Mouse (Mus musculus) heart, embryonic 13.5 days (tissue): ENCODE measurements around the gene Myh14. TPM values are rescaled to one million over a fixed set of nuclear protein-coding genes. Genes with fewer than 3 reads are reported as not detected.

ENCODE experiments used
- ATAC-seq: fragments of 200-750 bp; cut with Nextera tagmentation; 2 replicates; pipeline ENCODE4 v1.8.0; 2017; ENCODE audit warnings: moderate TSS enrichment; ENCODE audit not compliant: insufficient number of reproducible peaks, low FRiP score, low TSS enrichment; ENCODE audit errors: extremely low read depth
- H3K27ac ChIP-seq: fragments of 300-500 bp; sonication (generic); replicated peaks from 2 replicates; pipeline ENCODE4 v1.5.1; 2015; ENCODE audit warnings: moderate library complexity, mild to moderate bottlenecking, inconsistent platforms
- H3K27me3 ChIP-seq: fragments of 300-500 bp; sonication (generic); replicated peaks from 2 replicates; pipeline ENCODE4 v1.6.1; 2015; ENCODE audit warnings: mild to moderate bottlenecking, inconsistent platforms
- H3K36me3 ChIP-seq: fragments of 300-500 bp; sonication (generic); 2 replicates; pipeline ENCODE4 v1.6.1; 2015; ENCODE audit warnings: mild to moderate bottlenecking, inconsistent platforms
- H3K4me1 ChIP-seq: fragments of 300-500 bp; sonication (generic); 2 replicates; pipeline ENCODE4 v1.6.1; 2015; ENCODE audit warnings: inconsistent platforms
- H3K4me2 ChIP-seq: fragments of 300-500 bp; sonication (generic); 2 replicates; pipeline ENCODE4 v1.6.1; 2015; ENCODE audit warnings: inconsistent platforms, mild to moderate bottlenecking, moderate library complexity
- H3K4me3 ChIP-seq: fragments of 300-500 bp; sonication (generic); 2 replicates; pipeline ENCODE4 v1.5.1; 2015; ENCODE audit warnings: moderate library complexity, mild to moderate bottlenecking, inconsistent platforms
- H3K9ac ChIP-seq: fragments of 300-500 bp; sonication (generic); 2 replicates; pipeline ENCODE4 v1.6.1; 2015; ENCODE audit warnings: inconsistent platforms, mild to moderate bottlenecking, moderate library complexity
- H3K9me3 ChIP-seq: fragments of 300-500 bp; sonication (generic); 2 replicates; pipeline ENCODE4 v1.6.1; 2016; ENCODE audit warnings: inconsistent platforms
- WGBS: fragments of 180-500 bp; shearing (Covaris S2); methylation state at CpG from one replicate; pipeline ENCODE4 v1.1.7; 2015; ENCODE audit warnings: mixed read lengths; 5-methylcytosine and 5-hydroxymethylcytosine counted together
- polyA plus RNA-seq: library from polyadenylated mRNA; unstranded; fragments of >200 nt; fragmentation: Nextera tagmentation; extraction: Ambion mirVana; gene quantifications from 2 replicates; pipeline ENCODE4 v1.2.1, GENCODE M21; 2015

Gene Myh14
- polyA plus RNA-seq, 1 experiment from 2014 or later: 0.59 TPM

GRCm38 (mm10) chr7:44672193-44672592, 1.6 kb upstream of the Myh14 start:
- no peak overlapping the region for H3K4me2 ChIP-seq
- no peak overlapping the region for H3K9ac ChIP-seq
- peaks cover 55% of the 10 kb centered on the region for H3K27me3 ChIP-seq
- no peaks in the 10 kb centered on the region for H3K9me3 ChIP-seq
- peaks cover 10% of the 10 kb centered on the region for H3K4me1 ChIP-seq
- H3K4me3 ChIP-seq: no peak overlapping the region
- no peaks in the 10 kb centered on the region for H3K36me3 ChIP-seq
- no peak for ATAC-seq
- no peak overlapping the region for H3K27ac ChIP-seq
- WGBS: 64% methylated on average over 5 of the region's 5 CpGs

- no peak for ATAC-seq
- Histone ChIP-seq H3K36me3 (no peaks in the 10 kb centered on the region), H3K27me3 (peaks cover 64% of the 10 kb centered on the region), H3K9me3 (peaks cover 4% of the 10 kb centered on the region), H3K4me1 (peaks cover 10% of the 10 kb centered on the region), H3K27ac (no peak overlapping the region), H3K4me2 (no peak overlapping the region), H3K4me3 (no peak overlapping the region), H3K9ac (no peak overlapping the region)
- 12% methylated on average over 21 of the region's 21 CpGs for WGBS
Measured at GRCm38 (mm10) chr7:44669103-44669502, 1.5 kb downstream of the Myh14 start.

GRCm38 (mm10) chr7:44667996-44668738, 2.5 kb downstream of the Myh14 start:
- 62% methylated on average over 13 of the region's 13 CpGs for WGBS
- ATAC-seq: no peak
- peaks cover 10% of the 10 kb centered on the region for H3K4me1 ChIP-seq
- no peak overlapping the region for H3K4me3 ChIP-seq
- H3K9me3 ChIP-seq: peaks cover 4% of the 10 kb centered on the region
- H3K9ac ChIP-seq: no peak overlapping the region
- H3K36me3 ChIP-seq: no peaks in the 10 kb centered on the region
- H3K4me2 ChIP-seq: no peak overlapping the region
- no peak overlapping the region for H3K27ac ChIP-seq
- H3K27me3 ChIP-seq: peaks cover 68% of the 10 kb centered on the region

- 69% methylated on average over 2 of the region's 2 CpGs for WGBS
- H3K4me3 ChIP-seq: no peak overlapping the region
- H3K9ac ChIP-seq: no peak overlapping the region
- H3K9me3 ChIP-seq: peaks cover 4% of the 10 kb centered on the region
- no peaks in the 10 kb centered on the region for H3K36me3 ChIP-seq
- no peak for ATAC-seq
- peaks cover 6% of the 10 kb centered on the region for H3K4me1 ChIP-seq
- no peak overlapping the region for H3K27ac ChIP-seq
- no peak overlapping the region for H3K4me2 ChIP-seq
- H3K27me3 ChIP-seq: peaks cover 67% of the 10 kb centered on the region
Measured at GRCm38 (mm10) chr7:44666462-44666861, 4.2 kb downstream of the Myh14 start.

GRCm38 (mm10) chr7:44664731-44665130, 5.9 kb downstream of the Myh14 start:
- H3K27me3 ChIP-seq: peaks cover 52% of the 10 kb centered on the region
- peaks cover 4% of the 10 kb centered on the region for H3K9me3 ChIP-seq
- no peak overlapping the region for H3K27ac ChIP-seq

GRCm38 (mm10) chr7:44663546-44663945, 7.1 kb downstream of the Myh14 start:
- 68% methylated on average over 5 of the region's 5 CpGs for WGBS
- Histone ChIP-seq H3K9me3 (peaks cover 4% of the 10 kb centered on the region), H3K36me3 (no peaks in the 10 kb centered on the region), H3K27me3 (peaks cover 40% of the 10 kb centered on the region), H3K4me1 (no peaks in the 10 kb centered on the region), H3K27ac (no peak overlapping the region), H3K4me2 (no peak overlapping the region), H3K9ac (no peak overlapping the region), H3K4me3 (no peak overlapping the region)
- ATAC-seq: no peak

More at GRCm38 (mm10) chr7:44664731-44665130, 5.9 kb downstream of the Myh14 start:
- Histone ChIP-seq H3K4me3 (no peak overlapping the region), H3K9ac (no peak overlapping the region), H3K4me1 (no peaks in the 10 kb centered on the region), H3K36me3 (no peaks in the 10 kb centered on the region), H3K4me2 (no peak overlapping the region)
- ATAC-seq: no peak
- 28% methylated on average over 11 of the region's 11 CpGs for WGBS

GRCm38 (mm10) chr7:44662569-44662968, 8.1 kb downstream of the Myh14 start:
- Histone ChIP-seq H3K4me1 (no peaks in the 10 kb centered on the region), H3K9me3 (peaks cover 4% of the 10 kb centered on the region), H3K36me3 (no peaks in the 10 kb centered on the region), H3K4me3 (no peak overlapping the region), H3K9ac (no peak overlapping the region), H3K27me3 (peaks cover 31% of the 10 kb centered on the region), H3K4me2 (no peak overlapping the region), H3K27ac (no peak overlapping the region)
- 8% methylated on average over 3 of the region's 3 CpGs for WGBS
- ATAC-seq: no peak

GRCm38 (mm10) chr7:44662168-44662567, 8.5 kb downstream of the Myh14 start:
- Histone ChIP-seq H3K4me1 (no peaks in the 10 kb centered on the region), H3K9ac (no peak overlapping the region), H3K36me3 (no peaks in the 10 kb centered on the region), H3K27me3 (peaks cover 27% of the 10 kb centered on the region), H3K9me3 (peaks cover 4% of the 10 kb centered on the region), H3K27ac (no peak overlapping the region), H3K4me2 (no peak overlapping the region), H3K4me3 (no peak overlapping the region)
- no peak for ATAC-seq
- 16% methylated on average over 8 of the region's 8 CpGs for WGBS

- WGBS: 68% methylated on average over 5 of the region's 5 CpGs
- Histone ChIP-seq H3K9me3 (no peaks in the 10 kb centered on the region), H3K27me3 (peaks cover 26% of the 10 kb centered on the region), H3K4me3 (no peak overlapping the region), H3K4me1 (no peaks in the 10 kb centered on the region), H3K27ac (no peak overlapping the region), H3K36me3 (no peaks in the 10 kb centered on the region), H3K9ac (no peak overlapping the region), H3K4me2 (no peak overlapping the region)
- no peak for ATAC-seq
Measured at GRCm38 (mm10) chr7:44661219-44661618, 9.4 kb downstream of the Myh14 start.

GRCm38 (mm10) chr7:44655504-44655903, 15.1 kb downstream of the Myh14 start:
- no peak overlapping the region for H3K27ac ChIP-seq
- H3K4me2 ChIP-seq: no peak overlapping the region
- H3K9ac ChIP-seq: no peak overlapping the region
- no peak for ATAC-seq
- no peaks in the 10 kb centered on the region for H3K4me1 ChIP-seq
- no peak overlapping the region for H3K4me3 ChIP-seq
- 8% methylated on average over 8 of the region's 8 CpGs for WGBS
- H3K27me3 ChIP-seq: peaks cover 18% of the 10 kb centered on the region; the same call in 1 of the 2 replicates
- H3K36me3 ChIP-seq: no peaks in the 10 kb centered on the region
- H3K9me3 ChIP-seq: no peaks in the 10 kb centered on the region

- Histone ChIP-seq H3K36me3 (no peaks in the 10 kb centered on the region), H3K27me3 (peaks cover 18% of the 10 kb centered on the region; the same call in 1 of the 2 replicates), H3K9me3 (no peaks in the 10 kb centered on the region), H3K4me1 (no peaks in the 10 kb centered on the region), H3K4me3 (no peak overlapping the region), H3K27ac (no peak overlapping the region), H3K4me2 (no peak overlapping the region), H3K9ac (no peak overlapping the region)
- ATAC-seq: no peak
- 47% methylated on average over 8 of the region's 8 CpGs for WGBS
Measured at GRCm38 (mm10) chr7:44653773-44654172, 16.9 kb downstream of the Myh14 start.

- no peaks in the 10 kb centered on the region for H3K36me3 ChIP-seq
- H3K27ac ChIP-seq: no peak overlapping the region
- no peak overlapping the region for H3K9ac ChIP-seq
- H3K27me3 ChIP-seq: peaks cover 30% of the 10 kb centered on the region
- H3K4me2 ChIP-seq: no peak overlapping the region
- ATAC-seq: no peak
- WGBS: 62% methylated on average over 7 of the region's 7 CpGs
- no peaks in the 10 kb centered on the region for H3K4me1 ChIP-seq
- H3K4me3 ChIP-seq: no peak overlapping the region
- H3K9me3 ChIP-seq: no peaks in the 10 kb centered on the region
Measured at GRCm38 (mm10) chr7:44651416-44651815, 19.2 kb downstream of the Myh14 start.
